Mouse (Mus musculus) midbrain, postnatal 0 days (tissue): ENCODE data around the gene Ankrd1. TPM values are rescaled to one million over a fixed set of nuclear protein-coding genes. Genes with fewer than 3 reads are reported as not detected.
A peak's percentile ranks its signal among the peaks of the same experiment; 100 is the strongest.

Experiments
- ATAC-seq: fragments of 200-750 bp; cut with Nextera tagmentation; 2 replicates; pipeline ENCODE4 v1.8.0; 2017; ENCODE audit warnings: moderate number of reproducible peaks, mild to moderate bottlenecking, moderate TSS enrichment, moderate library complexity; ENCODE audit not compliant: low FRiP score
- DNase-seq: peaks from one replicate; pipeline ENCODE4 v3.0.0-alpha.2; 2015; ENCODE audit warnings: low spot score
- H3K27ac ChIP-seq: fragments of 300-500 bp; sonication (generic); 2 replicates; pipeline ENCODE4 v1.5.1; 2014; ENCODE audit warnings: low read depth, mild to moderate bottlenecking, low read length, mixed read lengths
- H3K27me3 ChIP-seq: fragments of 300-500 bp; sonication (generic); 2 replicates; pipeline ENCODE4 v1.6.1; 2014; ENCODE audit warnings: low read length, control low read depth, mixed read lengths; ENCODE audit not compliant: insufficient read depth
- H3K36me3 ChIP-seq: fragments of 300-500 bp; sonication (generic); 2 replicates; pipeline ENCODE4 v1.6.1; 2014; ENCODE audit warnings: low read length, control low read depth, mixed read lengths; ENCODE audit not compliant: insufficient read depth
- H3K4me1 ChIP-seq: fragments of 300-500 bp; sonication (generic); 2 replicates; pipeline ENCODE4 v1.6.1; 2014; ENCODE audit warnings: mild to moderate bottlenecking, control low read depth, antibody characterized with exemption, low read length, mixed read lengths; ENCODE audit not compliant: insufficient read depth
- H3K4me2 ChIP-seq: fragments of 300-500 bp; sonication (generic); 2 replicates; pipeline ENCODE4 v1.6.1; 2014; ENCODE audit warnings: low read depth, mild to moderate bottlenecking, low read length, mixed read lengths; ENCODE audit not compliant: poor library complexity, severe bottlenecking
- H3K4me3 ChIP-seq: fragments of 300-500 bp; sonication (generic); 2 replicates; pipeline ENCODE4 v1.5.1; 2014; ENCODE audit warnings: low read depth, mild to moderate bottlenecking, low read length, moderate library complexity
- H3K9ac ChIP-seq: fragments of 300-500 bp; sonication (generic); replicated peaks from 2 replicates; pipeline ENCODE4 v1.6.1; 2014; ENCODE audit warnings: mild to moderate bottlenecking, low read length, moderate library complexity, mixed read lengths; ENCODE audit not compliant: poor library complexity, severe bottlenecking
- H3K9me3 ChIP-seq: fragments of 300-500 bp; sonication (generic); 2 replicates; pipeline ENCODE4 v1.6.1; 2016; ENCODE audit warnings: low read length, control low read depth
- CTCF ChIP-seq: IDR thresholded peaks from 2 replicates; pipeline ENCODE4 v1.5.1; 2016; ENCODE audit warnings: antibody characterized with exemption, mild to moderate bottlenecking
- WGBS: fragments of 180-500 bp; shearing (Covaris S2); extraction: QIAGEN DNeasy Blood & Tissue Kit; methylation state at CpG from one replicate; pipeline ENCODE4 v1.1.7; 2014; 5-methylcytosine and 5-hydroxymethylcytosine counted together
- polyA plus RNA-seq: library from polyadenylated mRNA; unstranded; fragments of >200 nt; fragmentation: Nextera tagmentation; extraction: Ambion mirVana; gene quantifications from 2 replicates; pipeline ENCODE4 v1.2.1, GENCODE M21; 2015
- total RNA-seq: library from RNA; depleted of rRNA; stranded (reverse); fragments of >200 nt; gene quantifications from 2 replicates; pipeline ENCODE4 v1.2.3, GENCODE M21; 2014

Gene Ankrd1
- total and polyA plus RNA-seq, 2 experiments from 2014 or later = 0.11 TPM; not detected in 1

DNA sequence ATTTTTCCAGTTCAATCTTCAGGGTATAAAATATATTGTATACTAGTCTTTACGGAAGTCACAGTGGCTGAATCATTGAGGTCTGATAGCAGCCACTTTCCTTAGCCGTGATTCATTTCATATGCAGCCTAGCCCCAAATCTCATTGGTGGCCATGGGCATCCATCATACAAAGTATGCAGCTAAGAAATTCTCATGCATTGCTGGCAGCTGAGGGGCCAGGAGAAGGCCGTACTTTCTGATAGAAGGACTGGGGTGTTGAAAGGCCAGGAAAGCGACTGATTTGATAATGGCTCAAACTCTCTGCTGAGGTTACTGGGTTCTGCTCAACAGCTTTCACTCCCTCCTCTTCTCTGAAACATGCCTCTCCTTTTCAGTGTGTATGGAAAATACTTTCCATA, 3.7 kb downstream of the Ankrd1 start:
- no peak for TF ChIP-seq CTCF
- ATAC-seq = no peak
- H3K36me3 ChIP-seq = no peaks in the 10 kb centered on the region
- H3K27me3 ChIP-seq = no peaks in the 10 kb centered on the region
- WGBS = 95% methylated on average over 4 of the region's 4 CpGs
- no peak overlapping the region for H3K27ac ChIP-seq
- DNase-seq = no peak
- H3K4me2 ChIP-seq = no peak overlapping the region
- no peak overlapping the region for H3K4me3 ChIP-seq
- H3K9me3 ChIP-seq = no peaks in the 10 kb centered on the region
- H3K9ac ChIP-seq = no peak overlapping the region
- H3K4me1 ChIP-seq = no peaks in the 10 kb centered on the region

DNA sequence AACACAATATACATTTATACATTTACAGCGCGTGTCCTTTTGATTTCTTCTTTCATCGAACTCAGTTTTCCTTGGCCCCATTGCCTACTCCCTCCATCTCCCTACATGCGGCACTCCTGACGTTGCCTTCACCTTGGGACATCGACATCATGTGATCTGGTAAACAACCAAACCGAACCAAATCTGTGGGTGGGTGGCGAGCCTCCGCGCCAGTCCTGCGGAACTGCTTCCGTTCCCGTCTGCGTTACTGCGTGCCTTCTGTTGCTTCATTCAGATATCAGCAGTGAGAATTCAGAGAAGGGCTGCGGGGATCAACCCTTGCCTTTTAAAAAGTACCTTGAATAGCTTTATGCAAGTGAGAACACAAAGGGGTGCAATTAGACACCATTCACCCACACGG, 7.9 kb downstream of the Ankrd1 start:
- no peak overlapping the region for H3K9ac ChIP-seq
- no peak for TF ChIP-seq CTCF
- no peak for DNase-seq
- ATAC-seq = no peak
- peak overlapping the region; percentile 33; the same call in 1 of the 2 replicates for H3K4me2 ChIP-seq
- no peaks in the 10 kb centered on the region for H3K9me3 ChIP-seq
- no peaks in the 10 kb centered on the region for H3K27me3 ChIP-seq
- no peaks in the 10 kb centered on the region for H3K4me1 ChIP-seq
- no peak overlapping the region for H3K4me3 ChIP-seq
- WGBS = 63% methylated on average over 17 of the region's 17 CpGs
- no peak overlapping the region for H3K27ac ChIP-seq
- H3K36me3 ChIP-seq = no peaks in the 10 kb centered on the region

DNA sequence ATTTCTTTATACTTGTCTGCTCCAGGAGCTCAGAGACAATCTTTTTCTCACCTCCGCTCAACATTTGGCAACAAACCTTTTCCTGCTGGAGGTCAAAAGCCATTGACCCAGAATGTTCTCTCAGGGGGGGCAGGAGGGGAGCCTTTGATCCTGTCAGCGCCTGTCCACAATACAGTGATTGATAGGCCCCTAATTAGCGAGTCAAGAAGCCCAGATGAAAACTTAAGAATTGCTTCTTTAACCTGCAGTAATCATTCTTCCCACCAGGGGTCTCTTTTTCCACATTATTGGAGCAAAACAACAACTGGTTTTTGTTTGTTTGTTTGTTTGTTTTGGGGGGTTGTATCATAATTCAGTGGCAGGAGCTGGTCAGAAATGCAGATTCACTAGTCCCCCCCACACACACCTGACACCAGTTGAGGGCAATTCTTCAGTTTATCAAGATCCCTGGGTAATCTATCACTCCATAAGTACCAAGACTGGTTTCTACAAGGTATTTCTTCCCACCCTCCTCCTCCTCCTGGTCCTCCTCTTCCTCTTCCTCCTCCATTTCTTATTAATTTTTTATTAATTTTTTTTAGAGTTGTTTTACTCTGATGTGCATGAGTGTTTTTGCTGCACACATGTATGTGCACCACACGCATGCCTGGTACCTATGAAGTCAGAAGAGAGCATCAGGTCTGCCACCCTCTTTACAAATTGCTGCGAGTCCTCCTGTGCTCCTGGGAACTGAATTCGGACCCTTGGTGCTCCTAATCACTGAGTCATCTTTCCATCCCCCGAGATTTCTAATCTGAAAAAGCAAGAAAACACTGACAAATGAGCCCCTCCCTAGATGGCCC, 8.6 kb downstream of the Ankrd1 start:
- WGBS = 35% methylated on average over 7 of the region's 7 CpGs
- Histone ChIP-seq H3K36me3 (no peaks in the 10 kb centered on the region), H3K9me3 (no peaks in the 10 kb centered on the region), H3K4me3 (no peak overlapping the region), H3K4me1 (no peaks in the 10 kb centered on the region), H3K27ac (no peak overlapping the region), H3K27me3 (no peaks in the 10 kb centered on the region), H3K4me2 (0 out of 2 replicates have a peak overlapping the region, but pooled peaks have one; percentile 33), H3K9ac (no peak overlapping the region)
- ATAC-seq = no peak
- DNase-seq = peak; percentile 60
- TF ChIP-seq CTCF = peak; percentile 81

DNA sequence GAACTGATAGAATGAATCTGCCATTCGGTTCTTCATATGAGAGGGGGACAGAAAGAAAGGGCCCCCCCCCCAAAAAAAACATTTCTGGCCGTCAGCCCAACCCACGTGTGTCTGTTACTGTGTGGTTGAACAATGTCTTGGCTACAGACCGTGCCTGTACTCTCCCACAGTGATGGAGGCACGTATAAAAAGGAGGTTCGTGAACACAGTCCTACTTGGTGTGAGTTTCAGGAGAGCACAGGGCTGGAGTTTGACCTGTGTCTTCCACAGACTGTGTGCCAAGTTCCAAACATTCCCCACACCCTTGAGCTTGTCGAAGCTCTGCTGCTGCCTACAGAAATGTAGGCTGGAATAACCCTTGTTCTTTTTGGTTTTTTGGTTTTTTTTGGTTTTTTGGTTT, 9.4 kb downstream of the Ankrd1 start:
- Histone ChIP-seq H3K27me3 (no peaks in the 10 kb centered on the region), H3K4me1 (no peaks in the 10 kb centered on the region), H3K4me3 (no peak overlapping the region), H3K36me3 (0 out of 2 replicates have a peak, but pooled peaks cover 3% of the 10 kb centered on the region), H3K9ac (no peak overlapping the region), H3K27ac (no peak overlapping the region), H3K9me3 (no peaks in the 10 kb centered on the region), H3K4me2 (no peak overlapping the region)
- DNase-seq (no peak), ATAC-seq (no peak)
- WGBS = 56% methylated on average over 7 of the region's 7 CpGs
- TF ChIP-seq CTCF = no peak

DNA sequence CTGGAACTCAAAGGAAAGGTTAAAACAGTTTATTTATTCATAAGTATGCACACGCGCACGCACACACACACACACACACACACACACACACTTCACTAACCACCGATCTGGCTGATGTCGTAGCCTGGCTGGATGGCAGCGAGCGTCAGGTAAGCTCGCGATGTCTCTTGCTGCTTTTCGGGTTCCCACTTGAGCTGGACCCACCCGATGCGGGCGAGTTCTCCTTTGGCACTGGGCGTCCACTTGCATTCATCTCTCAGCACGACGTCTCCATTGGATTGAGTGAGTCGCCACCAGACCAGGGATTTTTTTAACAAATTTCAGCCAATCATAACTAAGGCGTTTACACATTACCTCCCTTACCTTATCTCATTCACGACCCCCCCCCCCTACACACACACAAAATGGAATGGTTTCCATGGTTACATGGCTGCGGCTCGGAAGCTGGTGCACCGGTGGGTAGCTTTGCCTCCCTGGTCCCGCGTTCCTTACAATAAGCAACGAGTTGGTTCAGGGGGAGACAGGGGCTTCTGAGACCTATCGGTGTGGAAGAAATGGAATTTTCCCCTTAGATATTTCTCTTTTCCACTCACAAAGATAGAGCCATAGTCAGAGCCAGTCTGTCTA, 10.5 kb downstream of the Ankrd1 start:
- no peak for TF ChIP-seq CTCF
- no peaks in the 10 kb centered on the region for H3K4me1 ChIP-seq
- H3K4me2 ChIP-seq = peak overlapping the region; percentile 35
- H3K9me3 ChIP-seq = no peaks in the 10 kb centered on the region
- no peaks in the 10 kb centered on the region for H3K27me3 ChIP-seq
- ATAC-seq = peak; percentile 79
- peak overlapping the region; percentile 26; the same call in 1 of the 2 replicates for H3K4me3 ChIP-seq
- WGBS = 53% methylated on average over 26 of the region's 26 CpGs
- DNase-seq = peak; percentile 26
- H3K9ac ChIP-seq = no peak overlapping the region
- H3K36me3 ChIP-seq = 0 out of 2 replicates have a peak, but pooled peaks cover 5% of the 10 kb centered on the region
- no peak overlapping the region for H3K27ac ChIP-seq

DNA sequence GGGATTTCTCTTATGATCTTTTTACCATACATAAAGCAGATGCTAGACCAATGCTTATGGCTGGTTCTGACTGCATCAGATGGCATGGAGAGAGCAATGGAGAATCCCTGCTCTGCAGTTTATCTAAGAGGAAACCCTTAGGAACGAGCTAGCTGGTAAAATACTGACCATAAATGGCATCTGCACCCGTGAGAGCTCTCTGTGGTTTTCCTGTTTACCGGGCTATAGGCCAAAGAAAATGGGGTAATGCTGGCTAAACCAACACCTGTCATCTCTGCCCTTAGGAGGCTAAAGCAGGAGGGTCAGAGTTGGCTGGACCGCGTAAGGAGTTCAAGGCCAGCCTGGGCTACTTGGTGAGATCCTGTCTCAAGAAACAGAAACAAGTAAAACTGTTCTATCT, 16.0 kb downstream of the Ankrd1 start:
- H3K27me3 ChIP-seq = no peaks in the 10 kb centered on the region
- DNase-seq = no peak
- WGBS = 93% methylated on average over 5 of the region's 5 CpGs
- TF ChIP-seq CTCF = no peak
- no peak overlapping the region for H3K9ac ChIP-seq
- peaks cover 29% of the 10 kb centered on the region for H3K36me3 ChIP-seq
- H3K9me3 ChIP-seq = no peaks in the 10 kb centered on the region
- no peak overlapping the region for H3K4me3 ChIP-seq
- ATAC-seq = no peak
- H3K27ac ChIP-seq = no peak overlapping the region
- H3K4me2 ChIP-seq = no peak overlapping the region
- H3K4me1 ChIP-seq = no peaks in the 10 kb centered on the region
